Mouse (Mus musculus) bone marrow macrophage, adult 2 months (primary cell): ENCODE measurements around the gene Rasgef1c.

Experiments used
- CTCF ChIP-seq: IDR thresholded peaks from 2 replicates; pipeline ENCODE4 v1.5.1; 2012; ENCODE audit warnings: low read depth, mild to moderate bottlenecking, low read length, moderate library complexity
- POLR2A ChIP-seq: IDR thresholded peaks from 2 replicates; pipeline ENCODE4 v1.6.1; 2012; ENCODE audit warnings: mild to moderate bottlenecking, low read depth, low read length, borderline replicate concordance

DNA sequence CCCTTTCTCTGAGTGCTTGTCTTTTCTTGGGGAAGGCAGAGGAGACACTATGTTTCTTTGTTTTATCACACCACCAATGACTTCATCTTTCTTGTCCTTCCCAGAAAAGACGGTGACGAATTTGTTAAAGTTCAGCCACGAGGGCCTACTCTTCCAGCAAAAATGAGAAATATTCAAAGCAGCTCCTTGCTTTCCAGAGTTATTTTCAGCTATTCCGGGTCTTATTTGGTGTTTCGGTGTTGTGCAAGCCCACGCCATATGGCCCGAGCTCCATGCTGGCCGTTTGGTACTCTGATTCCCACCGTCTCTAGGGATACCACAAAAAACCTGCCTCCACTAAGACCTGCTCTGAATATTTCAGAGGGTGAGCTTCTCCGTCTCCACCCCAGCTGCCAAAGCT, 32.7 kb downstream of the Rasgef1c start:
- no peak for TF ChIP-seq POLR2A
- TF ChIP-seq CTCF, result no peak
